Mouse (Mus musculus) left cerebral cortex, postnatal 25 days (tissue): ENCODE measurements around the gene Zhx3. TPM values are rescaled to one million over a fixed set of nuclear protein-coding genes. Genes with fewer than 3 reads are reported as not detected.

Source experiments
- DNase-seq, 2 experiments: peaks; one replicate each; pipeline ENCODE4 v3.0.0; 2022; ENCODE audit warnings: low spot score in 2 of 2, mixed read lengths in 1 of 2
- intact Hi-C: fragments of 180-260 bp; cut with DNase I; formaldehyde crosslinking; loops from one replicate; pipeline ENCODE4 v1.15.1; 2025
- total RNA-seq, 2 experiments: library from RNA; stranded (reverse); gene quantifications; 2 replicates each; pipeline ENCODE4 v1.2.3; 2021

Zhx3 gene
- total RNA-seq, 2 experiments from 2014 or later, result 71.0 to 78.4 TPM

DNA sequence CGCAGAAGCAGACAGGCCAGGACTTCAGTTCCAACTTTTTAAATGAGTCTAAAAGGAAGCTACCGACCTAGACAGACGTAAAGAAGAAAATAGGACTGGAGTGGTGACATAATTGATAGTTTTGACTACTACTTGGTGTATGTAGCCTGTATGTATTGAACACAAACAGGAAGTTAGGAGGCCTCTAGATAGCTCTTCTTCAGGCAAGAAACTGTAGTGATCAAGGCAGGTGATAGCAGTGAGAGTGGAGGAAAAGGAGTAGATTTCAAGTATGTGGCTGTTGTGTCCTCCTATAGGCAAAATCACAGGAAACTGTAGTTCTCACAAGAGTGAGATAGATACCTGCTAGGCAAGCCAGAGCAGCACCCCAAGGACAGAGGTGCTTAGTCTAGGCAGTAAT, 165.1 kb downstream of the Zhx3 start:
- intact Hi-C loops, result no loop called here
- no peak for DNase-seq

DNA sequence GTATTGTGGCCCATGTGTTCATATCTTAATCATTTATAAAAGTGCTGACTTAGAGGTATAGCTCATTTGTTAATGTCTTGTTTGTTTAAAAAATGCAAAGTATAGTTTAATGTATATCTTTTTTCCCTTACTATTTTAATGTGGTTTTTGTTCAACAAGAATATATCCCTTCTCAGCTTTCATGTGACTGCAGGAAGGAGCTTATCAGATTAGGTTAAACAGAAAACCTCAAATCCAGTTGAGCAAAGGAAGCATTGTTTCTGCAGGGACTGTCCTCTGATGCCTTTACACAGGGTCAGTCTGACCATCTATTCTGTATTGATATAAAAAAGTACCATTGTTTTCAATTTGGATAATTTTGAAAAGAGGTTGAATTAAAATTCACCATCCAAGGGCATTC, 170.0 kb downstream of the Zhx3 start:
- intact Hi-C loops, result no loop called here
- no peak for DNase-seq

DNA sequence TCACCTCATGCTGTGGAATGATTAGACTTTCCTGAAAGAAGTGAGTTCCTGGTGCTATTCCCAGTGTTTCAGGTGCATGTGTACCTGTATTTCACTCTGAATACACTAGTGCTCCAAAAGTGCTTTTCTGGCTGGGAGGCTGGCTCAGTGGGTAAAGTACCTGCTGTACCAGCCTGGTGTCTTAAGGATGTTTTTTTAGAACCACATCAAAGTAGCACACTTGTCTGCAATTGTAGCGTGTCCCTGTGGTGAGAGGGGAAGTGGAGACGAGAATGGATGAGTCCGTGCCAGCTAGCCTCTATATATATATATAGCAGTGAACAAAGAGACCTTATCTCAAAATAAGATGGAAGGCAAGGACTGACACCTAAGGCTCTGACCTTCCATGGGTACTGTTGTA, 171.2 kb downstream of the Zhx3 start:
- intact Hi-C loops, result no loop called here
- no peak for DNase-seq

DNA sequence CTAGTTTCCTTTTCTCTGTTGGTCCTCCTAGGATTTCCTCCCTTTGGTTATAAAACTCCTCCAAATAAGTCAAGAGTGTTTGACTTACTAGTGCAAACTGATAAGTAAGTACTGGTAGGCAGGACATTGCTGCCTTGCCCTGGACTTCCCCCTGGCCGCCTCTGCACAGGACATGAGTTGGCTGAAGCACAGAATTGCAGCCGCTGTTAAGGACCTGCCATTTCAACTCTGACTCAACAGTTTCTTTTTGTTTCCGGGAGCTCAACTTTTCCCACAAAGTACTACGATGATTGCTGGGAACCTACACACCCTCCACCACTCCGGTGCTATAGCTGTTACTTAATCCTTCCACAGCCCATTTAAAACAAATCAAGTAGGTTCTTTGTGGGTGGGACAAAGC, 172.5 kb downstream of the Zhx3 start:
- intact Hi-C loops, result no loop called here
- DNase-seq, result no peak

Other genes with a start within 250 kb of the Zhx3 start
- gene Top1, start 227.1 kb downstream of the Zhx3 start, total RNA-seq, result 10 to 100 TPM; 83.0 to 85.7 TPM
- 100 to 1,000 TPM; 102 to 111 TPM for gene Plcg1, start 141.7 kb downstream of the Zhx3 start, total RNA-seq
- under 1 TPM; 0.39 to 0.99 TPM for gene Lpin3, start 7.7 kb upstream of the Zhx3 start, total RNA-seq
- under 1 TPM; 0.14 to 0.28 TPM for gene Emilin3, start 39.3 kb upstream of the Zhx3 start, total RNA-seq
- 10 to 100 TPM; 56.9 to 67.5 TPM for gene Chd6, start 236.1 kb upstream of the Zhx3 start, total RNA-seq